Mouse (Mus musculus) CH12.LX (cell line): Measurements from ENCODE around the gene Phc2.

ENCODE experiments used
- CTCF ChIP-seq, 2 experiments: IDR thresholded peaks in 1 of 2; conservative IDR thresholded peaks in 1 of 2; 2 replicates each; pipeline ENCODE4 v1.5.1; 2011 to 2012; ENCODE audit warnings: low read depth in 2 of 2, low read length in 2 of 2, improper control_type of control experiment in 1 of 2, inconsistent platforms in 1 of 2, mild to moderate bottlenecking in 1 of 2, moderate library complexity in 1 of 2
- EP300 ChIP-seq: IDR thresholded peaks from 2 replicates; pipeline ENCODE4 v1.6.1; 2011; ENCODE audit warnings: low read length, improper control_type of control experiment
- JUN ChIP-seq: IDR thresholded peaks from 2 replicates; pipeline ENCODE4 v1.6.1; 2011; ENCODE audit warnings: low read depth, mild to moderate bottlenecking, low read length, improper control_type of control experiment, moderate library complexity; ENCODE audit not compliant: insufficient read depth
- MAX ChIP-seq: IDR thresholded peaks from 2 replicates; pipeline ENCODE4 v1.6.1; 2011; ENCODE audit warnings: low read length, improper control_type of control experiment
- MXI1 ChIP-seq: IDR thresholded peaks from 2 replicates; pipeline ENCODE4 v1.6.1; 2011; ENCODE audit warnings: mild to moderate bottlenecking, low read depth, low read length, improper control_type of control experiment
- MYC ChIP-seq: IDR thresholded peaks from 2 replicates; pipeline ENCODE4 v1.6.1; 2011; ENCODE audit warnings: low read depth, mild to moderate bottlenecking, improper control_type of control experiment, low read length
- NELFE ChIP-seq: IDR thresholded peaks from 2 replicates; pipeline ENCODE4 v1.6.1; 2011; ENCODE audit warnings: low read depth, low read length, improper control_type of control experiment
- PAX5 ChIP-seq: IDR thresholded peaks from 2 replicates; pipeline ENCODE4 v1.6.1; 2012; ENCODE audit warnings: low read length, inconsistent platforms, mixed read lengths
- POLR2A ChIP-seq: IDR thresholded peaks from 2 replicates; pipeline ENCODE4 v1.6.1; 2011; ENCODE audit warnings: low read depth, mild to moderate bottlenecking, improper control_type of control experiment, low read length
- POLR2AphosphoS2 ChIP-seq: IDR thresholded peaks from 2 replicates; pipeline ENCODE4 v1.6.1; 2011; ENCODE audit warnings: low read depth, low read length, improper control_type of control experiment
- RAD21 ChIP-seq: IDR thresholded peaks from 2 replicates; pipeline ENCODE4 v1.6.1; 2011; ENCODE audit warnings: low read depth, mild to moderate bottlenecking, low read length, improper control_type of control experiment, moderate library complexity
- TBP ChIP-seq: conservative IDR thresholded peaks from 2 replicates; pipeline ENCODE4 v1.6.1; 2011; ENCODE audit warnings: low read depth, low read length, improper control_type of control experiment
- UBTF ChIP-seq: IDR thresholded peaks from 2 replicates; pipeline ENCODE4 v1.6.1; 2012; ENCODE audit warnings: low read depth, mild to moderate bottlenecking, inconsistent platforms, low read length, improper control_type of control experiment, moderate library complexity
- USF1 ChIP-seq: IDR thresholded peaks from 2 replicates; pipeline ENCODE4 v1.6.1; 2014; ENCODE audit warnings: low read depth, mild to moderate bottlenecking, inconsistent platforms, low read length, improper control_type of control experiment

- no peak for TF ChIP-seq TBP
- no peak; the same call in 1 of the 2 replicates for TF ChIP-seq POLR2A
- no peak for TF ChIP-seq EP300
- TF ChIP-seq JUN, result no peak
- no peak for TF ChIP-seq MAX
- TF ChIP-seq POLR2AphosphoS2, result no peak
- TF ChIP-seq CTCF (conservative IDR thresholded peaks at IDR 0.05 in 1 of 2, IDR thresholded peaks at IDR 0.05 in 1 of 2; ENCODE audit: low read depth in 2 of 2, low read length in 2 of 2), result no peak
- TF ChIP-seq MXI1, result no peak
- no peak for TF ChIP-seq RAD21
- TF ChIP-seq NELFE, result no peak
- no peak for TF ChIP-seq USF1
- no peak for TF ChIP-seq MYC
- no peak for TF ChIP-seq PAX5
- no peak for TF ChIP-seq UBTF
Measured at GRCm38 (mm10) chr4:128773820-128774219, 119.3 kb downstream of the Phc2 start.
